Mouse (Mus musculus) brain, adult 2 months (tissue): Measurements from ENCODE around the gene Ndufs8.
"Not testable (repeated sequence)": the region's sequence is repeated elsewhere in the genome, so short reads cannot be mapped to it uniquely, and the experiment has no call there.

Experiments
- DNase-seq: peaks from one replicate; pipeline ENCODE4 v3.0.0; 2011; ENCODE audit warnings: low read depth, low spot score

Ndufs8 gene

GRCm38 (mm10) chr19:3912337-3913204 lies at the start of gene Ndufs8:
Gene Ndufs8 (minus strand): TSS chr19:3912774.
- peak; percentile 100 for DNase-seq

- DNase-seq = not testable (repeated sequence)
Measured at GRCm38 (mm10) chr19:3961805-3962204, 49.2 kb upstream of the Ndufs8 start.

DNA sequence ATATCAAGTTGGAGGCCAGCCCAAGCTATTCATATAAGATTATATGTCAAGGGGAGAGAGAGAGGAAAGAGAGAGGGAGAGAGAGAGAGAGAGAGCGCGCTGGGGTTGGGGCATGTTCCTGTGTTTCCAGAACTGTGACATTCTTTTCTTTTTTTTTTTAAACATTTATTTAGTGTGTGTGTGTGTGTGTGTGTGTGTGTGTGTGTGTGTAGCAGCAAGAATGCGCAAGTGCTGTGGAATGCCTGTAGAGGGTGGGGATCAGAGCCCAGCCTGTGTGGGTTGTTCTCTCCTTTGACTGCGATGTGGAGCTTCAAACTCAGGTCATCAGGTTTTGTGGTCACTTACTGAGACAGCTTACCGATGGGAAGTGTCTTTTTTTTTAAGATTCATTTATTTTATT lies 47.6 kb upstream of the Ndufs8 start:
- no peak for DNase-seq

- no peak for DNase-seq
Measured at GRCm38 (mm10) chr19:3959030-3959429, 46.5 kb upstream of the Ndufs8 start.

GRCm38 (mm10) chr19:3958470-3958869 lies 45.9 kb upstream of the Ndufs8 start, which contains the start of gene Aldh3b3:
Gene Aldh3b3 (plus strand): TSS chr19:3958645.
- peak; percentile 22 for DNase-seq

- DNase-seq = not testable (repeated sequence)
Measured at GRCm38 (mm10) chr19:3957296-3958036, 44.9 kb upstream of the Ndufs8 start.

DNA sequence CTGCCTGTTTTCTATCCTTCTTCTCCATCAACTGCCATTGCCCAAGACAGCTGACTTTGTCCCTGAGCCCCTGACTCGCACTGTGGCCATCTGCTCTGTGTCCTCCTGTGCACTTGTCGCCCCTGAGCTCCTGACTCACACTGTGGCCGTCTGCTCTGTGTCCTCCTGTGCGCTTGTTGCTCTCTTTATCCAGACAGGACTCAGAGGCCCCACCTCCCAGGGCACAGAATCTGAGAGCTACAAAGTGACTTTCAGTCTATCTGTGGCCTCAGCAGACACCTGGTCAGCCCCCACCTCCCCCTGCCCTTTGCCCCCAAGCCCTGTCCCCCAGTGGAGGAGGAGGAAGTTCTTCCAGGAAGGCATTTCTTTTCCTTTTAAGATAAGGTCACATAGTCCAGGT lies 43.2 kb upstream of the Ndufs8 start:
- DNase-seq = peak; percentile 62

GRCm38 (mm10) chr19:3955033-3955432 lies 42.5 kb upstream of the Ndufs8 start:
- no peak for DNase-seq

- no peak for DNase-seq
Measured at GRCm38 (mm10) chr19:3952099-3952498, 39.5 kb upstream of the Ndufs8 start.

- no peak for DNase-seq
Measured at GRCm38 (mm10) chr19:3951461-3951860, 38.9 kb upstream of the Ndufs8 start.

- no peak for DNase-seq
Measured at GRCm38 (mm10) chr19:3950331-3950730, 37.8 kb upstream of the Ndufs8 start.

DNA sequence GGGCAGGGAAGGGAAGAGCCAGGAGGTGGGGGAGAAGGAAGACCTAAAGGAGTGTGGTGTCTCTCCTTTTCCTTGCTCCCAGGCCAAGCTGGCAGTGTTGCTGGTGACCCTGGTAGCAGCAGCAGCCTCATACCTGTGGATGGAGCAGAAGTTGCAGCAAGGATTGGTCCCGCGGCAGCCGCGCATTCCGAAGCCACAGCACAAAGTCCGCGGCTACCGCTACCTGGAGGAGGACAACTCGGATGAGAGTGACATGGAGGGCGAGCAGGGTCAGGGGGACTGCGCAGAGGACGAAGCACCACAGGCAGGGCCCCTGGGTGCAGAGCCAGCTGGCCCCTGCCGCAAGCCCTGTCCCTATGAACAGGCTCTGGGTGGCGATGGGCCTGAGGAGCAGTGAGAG lies 36.0 kb upstream of the Ndufs8 start:
- no peak for DNase-seq

GRCm38 (mm10) chr19:3947813-3948212 lies 35.2 kb upstream of the Ndufs8 start:
- no peak for DNase-seq

GRCm38 (mm10) chr19:3946715-3947114 lies 34.1 kb upstream of the Ndufs8 start:
- peak; percentile 77 for DNase-seq

DNA sequence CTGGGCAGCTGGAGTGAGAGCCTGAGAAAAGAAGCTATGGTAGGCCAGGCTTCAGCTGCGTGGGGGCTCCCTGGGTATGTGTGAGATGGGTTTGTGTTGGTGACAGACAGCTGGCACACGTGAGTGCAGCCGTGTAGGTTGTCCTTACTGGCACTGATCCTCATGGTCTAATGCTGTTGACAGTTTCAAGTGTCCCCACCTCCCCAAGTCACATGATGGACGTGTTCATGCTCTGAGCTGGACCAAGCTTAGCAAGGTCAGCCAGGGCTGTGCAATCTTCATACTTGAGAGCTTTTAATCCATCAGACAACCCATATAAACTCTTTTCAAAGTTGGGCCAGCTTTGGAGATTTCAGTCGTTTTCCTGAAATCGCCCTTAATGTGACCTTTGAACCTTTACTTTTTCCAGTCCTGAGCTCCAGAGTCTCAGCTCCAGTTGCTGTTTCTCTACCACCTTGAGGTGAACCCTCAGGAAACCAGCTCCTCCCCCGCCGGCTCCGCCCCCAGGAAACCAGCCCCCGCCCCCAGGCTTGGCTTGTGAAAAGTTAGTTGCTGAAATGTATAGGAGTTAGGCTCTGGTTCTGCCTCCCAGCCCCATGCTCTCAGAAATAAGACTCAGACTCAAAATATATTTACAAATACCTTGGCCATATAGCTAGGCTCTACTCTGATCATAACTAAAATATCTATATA lies 33.4 kb upstream of the Ndufs8 start:
- DNase-seq = no peak

DNA sequence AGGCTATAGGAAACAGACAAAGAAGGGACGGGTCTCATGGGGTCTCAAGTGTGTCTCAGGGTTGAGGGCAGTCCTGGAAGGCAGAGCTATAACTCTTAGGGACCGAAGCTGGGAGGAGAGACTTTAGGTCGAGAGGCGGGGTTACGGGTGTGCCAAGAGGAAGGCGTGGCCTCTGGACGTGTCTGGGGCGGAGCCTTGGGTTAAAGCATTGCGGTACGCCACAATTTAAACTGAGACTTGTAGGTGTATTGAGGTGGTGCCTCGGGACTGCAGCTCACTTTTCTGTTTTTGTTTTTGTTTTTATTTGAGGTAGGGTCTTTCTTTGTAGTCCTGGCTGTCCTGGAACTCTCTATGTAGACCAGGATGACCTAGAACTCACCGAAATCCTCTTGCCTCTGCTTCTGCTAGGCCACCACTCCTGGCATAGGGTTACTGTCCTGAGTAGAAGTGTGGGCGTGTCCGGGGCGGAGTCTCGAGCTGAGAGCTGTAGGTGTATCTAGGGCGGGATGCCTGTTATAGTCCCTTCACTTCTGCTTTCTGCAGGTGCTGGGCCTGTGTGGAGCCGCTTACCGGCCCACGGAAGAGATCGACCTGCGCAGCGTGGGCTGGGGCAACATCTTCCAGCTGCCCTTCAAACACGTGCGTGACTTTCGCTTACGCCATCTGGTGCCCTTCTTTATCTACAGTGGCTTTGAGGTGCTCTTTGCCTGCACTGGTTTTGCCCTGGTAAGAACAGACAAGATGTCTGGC lies 30.6 kb upstream of the Ndufs8 start:
- DNase-seq = no peak

GRCm38 (mm10) chr19:3942315-3942714 lies 29.7 kb upstream of the Ndufs8 start:
- no peak for DNase-seq

GRCm38 (mm10) chr19:3935896-3936850 lies 23.6 kb upstream of the Ndufs8 start:
- peak; percentile 58 for DNase-seq

DNA sequence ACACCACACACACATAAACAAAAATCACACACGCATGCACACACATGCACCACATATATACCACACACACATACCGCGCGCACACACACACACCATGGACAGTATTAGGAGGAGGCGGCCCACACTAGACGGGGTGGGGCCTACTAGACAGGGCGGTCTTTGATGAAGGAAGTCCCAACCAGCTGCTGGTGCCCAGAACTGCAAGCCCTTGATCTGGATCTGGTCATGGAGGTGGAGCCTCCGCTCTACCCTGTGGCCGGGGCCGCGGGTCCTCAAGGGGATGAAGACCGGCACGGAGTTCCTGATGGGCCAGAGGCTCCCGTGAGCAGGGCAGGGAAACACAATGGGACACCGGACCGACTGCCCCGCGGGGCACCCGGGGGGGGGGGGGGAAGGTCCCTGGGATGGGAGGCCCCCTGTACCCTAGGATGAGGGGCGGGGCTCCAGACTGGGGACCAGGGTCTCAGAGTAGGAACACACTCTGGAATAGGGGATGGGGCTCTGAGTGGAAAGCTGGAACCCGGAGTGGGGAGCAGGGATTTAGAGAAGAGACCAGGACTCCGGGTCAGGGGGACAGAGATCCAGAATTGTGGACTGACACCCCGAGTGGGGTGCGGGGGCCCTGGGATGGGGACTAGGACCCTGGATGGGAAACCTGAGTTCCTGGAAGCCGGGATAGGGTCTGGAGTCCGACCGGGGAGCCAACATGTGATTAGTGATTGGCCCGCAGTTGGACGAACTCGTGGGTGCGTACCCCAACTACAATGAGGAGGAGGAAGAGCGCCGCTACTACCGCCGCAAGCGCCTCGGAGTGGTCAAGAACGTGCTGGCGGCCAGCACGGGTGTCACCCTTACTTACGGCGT lies 22.7 kb upstream of the Ndufs8 start, which contains the start of gene Unc93b1:
Gene Unc93b1, plus strand, starts transcription at position 155 of the 864 bp plus-strand sequence.
- peak; percentile 65 for DNase-seq
